Mouse (Mus musculus) midbrain, embryonic 14.5 days (tissue): ENCODE measurements around the gene Nlgn1. TPM values are rescaled to one million over a fixed set of nuclear protein-coding genes. Genes with fewer than 3 reads are reported as not detected.

Source experiments
- ATAC-seq: fragments of 200-750 bp; cut with Nextera tagmentation; 2 replicates; pipeline ENCODE4 v1.8.0; 2017; ENCODE audit warnings: moderate number of reproducible peaks, moderate library complexity; ENCODE audit not compliant: low FRiP score, low TSS enrichment
- DNase-seq: peaks from one replicate; pipeline ENCODE4 v3.0.0-alpha.2; 2015
- H3K27ac ChIP-seq: fragments of 300-500 bp; sonication (generic); replicated peaks from 2 replicates; pipeline ENCODE4 v1.5.1; 2014; ENCODE audit warnings: mild to moderate bottlenecking, low read depth, low read length, moderate library complexity
- H3K27me3 ChIP-seq: fragments of 300-500 bp; sonication (generic); 2 replicates; pipeline ENCODE4 v1.6.1; 2014; ENCODE audit warnings: low read length, control low read depth, mixed read lengths; ENCODE audit not compliant: control insufficient read depth, insufficient read depth
- H3K36me3 ChIP-seq: fragments of 300-500 bp; sonication (generic); 2 replicates; pipeline ENCODE4 v1.6.1; 2014; ENCODE audit warnings: low read length, control low read depth; ENCODE audit not compliant: control insufficient read depth, insufficient read depth
- H3K4me1 ChIP-seq: fragments of 300-500 bp; sonication (generic); 2 replicates; pipeline ENCODE4 v1.6.1; 2014; ENCODE audit warnings: mild to moderate bottlenecking, antibody characterized with exemption, low read length, control low read depth; ENCODE audit not compliant: control insufficient read depth, insufficient read depth
- H3K4me2 ChIP-seq: fragments of 300-500 bp; sonication (generic); 2 replicates; pipeline ENCODE4 v1.6.1; 2014; ENCODE audit warnings: mild to moderate bottlenecking, low read length, moderate library complexity
- H3K4me3 ChIP-seq: fragments of 300-500 bp; sonication (generic); replicated peaks from 2 replicates; pipeline ENCODE4 v1.5.1; 2014; ENCODE audit warnings: low read depth, low read length
- H3K9ac ChIP-seq: fragments of 300-500 bp; sonication (generic); replicated peaks from 2 replicates; pipeline ENCODE4 v1.6.1; 2014; ENCODE audit warnings: mild to moderate bottlenecking, low read length, moderate library complexity
- H3K9me3 ChIP-seq: fragments of 300-500 bp; sonication (generic); 2 replicates; pipeline ENCODE4 v1.6.1; 2016; ENCODE audit warnings: low read length, control low read depth, mixed read lengths; ENCODE audit not compliant: control insufficient read depth
- WGBS: fragments of 180-500 bp; shearing (Covaris S2); extraction: QIAGEN DNeasy Blood & Tissue Kit; methylation state at CpG from one replicate; pipeline ENCODE4 v1.1.7; 2014; 5-methylcytosine and 5-hydroxymethylcytosine counted together
- polyA plus RNA-seq: library from polyadenylated mRNA; unstranded; fragments of >200 nt; fragmentation: Nextera tagmentation; extraction: Ambion mirVana; gene quantifications from 2 replicates; pipeline ENCODE4 v1.2.1, GENCODE M21; 2014

Nlgn1 gene
- polyA plus RNA-seq, 1 experiment from 2014 or later = 26.1 TPM

DNA sequence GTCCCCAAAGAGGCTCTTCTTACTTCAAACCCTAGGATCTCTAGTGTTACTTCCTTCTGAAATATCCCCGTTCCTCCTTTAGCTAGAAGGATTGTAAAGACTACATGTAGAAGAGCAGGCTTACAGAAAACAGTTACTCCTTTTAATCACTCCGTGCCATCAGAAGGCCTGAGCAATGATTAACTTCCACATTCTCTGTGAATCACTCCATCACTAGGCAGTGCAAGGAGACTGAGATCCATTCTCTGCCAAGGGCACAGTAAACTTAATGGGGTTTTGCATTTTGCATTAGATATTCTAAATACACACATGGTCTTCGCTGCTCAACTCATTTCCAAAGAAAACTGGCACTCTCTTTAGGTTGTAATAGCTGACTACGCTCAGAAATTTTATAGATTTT lies 2.2 kb downstream of the Nlgn1 start:
- Histone ChIP-seq H3K9me3 (no peaks in the 10 kb centered on the region), H3K9ac (0 out of 2 replicates have a peak overlapping the region, but pooled peaks have one; percentile 3), H3K4me3 (peak overlapping the region; percentile 74), H3K4me2 (peak overlapping the region; percentile 92), H3K27me3 (no peaks in the 10 kb centered on the region), H3K4me1 (peaks cover 8% of the 10 kb centered on the region; the same call in 1 of the 2 replicates), H3K36me3 (no peaks in the 10 kb centered on the region), H3K27ac (no peak overlapping the region)
- WGBS = 70% methylated on average over 4 of the region's 4 CpGs
- ATAC-seq (no peak), DNase-seq (no peak)

- WGBS = 50% methylated on average over 1 of the region's 1 CpGs
- Histone ChIP-seq H3K36me3 (no peaks in the 10 kb centered on the region), H3K9ac (no peak overlapping the region), H3K27ac (no peak overlapping the region), H3K4me2 (no peak overlapping the region), H3K9me3 (no peaks in the 10 kb centered on the region), H3K4me3 (no peak overlapping the region), H3K27me3 (no peaks in the 10 kb centered on the region), H3K4me1 (peaks cover under 1% of the 10 kb centered on the region; the same call in 1 of the 2 replicates)
- DNase-seq (no peak), ATAC-seq (no peak)
Measured at GRCm38 (mm10) chr3:26324510-26324909, 7.8 kb downstream of the Nlgn1 start.

GRCm38 (mm10) chr3:26317397-26317796 lies 14.9 kb downstream of the Nlgn1 start:
- ATAC-seq (no peak), DNase-seq (no peak)
- Histone ChIP-seq H3K9me3 (no peaks in the 10 kb centered on the region), H3K9ac (no peak overlapping the region), H3K27me3 (no peaks in the 10 kb centered on the region), H3K4me1 (no peaks in the 10 kb centered on the region), H3K27ac (no peak overlapping the region), H3K36me3 (no peaks in the 10 kb centered on the region), H3K4me3 (no peak overlapping the region), H3K4me2 (no peak overlapping the region)
- 57% methylated on average over 2 of the region's 2 CpGs for WGBS

DNA sequence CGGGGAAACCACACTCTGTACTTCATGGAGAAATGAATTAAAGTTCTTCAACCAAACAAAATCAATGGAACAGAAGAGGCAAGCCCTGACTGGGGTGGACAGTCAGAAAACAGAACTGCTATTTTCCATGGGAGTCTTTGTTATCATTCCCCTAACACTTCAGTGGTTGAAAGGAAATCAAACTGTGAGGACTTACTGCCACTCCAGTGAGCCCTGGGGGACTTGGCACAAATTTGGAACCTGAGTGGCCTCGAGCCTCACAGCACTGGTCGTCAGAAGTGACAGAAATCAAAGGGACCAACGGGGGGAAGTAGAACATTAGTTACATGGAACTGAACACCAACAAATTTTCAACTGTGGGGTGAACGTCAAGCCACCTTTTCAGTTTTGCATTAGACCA lies 34.4 kb downstream of the Nlgn1 start:
- H3K27me3 ChIP-seq = no peaks in the 10 kb centered on the region
- ATAC-seq = no peak
- H3K27ac ChIP-seq = no peak overlapping the region
- H3K4me3 ChIP-seq = no peak overlapping the region
- no peak overlapping the region for H3K9ac ChIP-seq
- 73% methylated on average over 5 of the region's 5 CpGs for WGBS
- no peak overlapping the region for H3K4me2 ChIP-seq
- no peaks in the 10 kb centered on the region for H3K4me1 ChIP-seq
- H3K9me3 ChIP-seq = no peaks in the 10 kb centered on the region
- no peak for DNase-seq
- H3K36me3 ChIP-seq = no peaks in the 10 kb centered on the region

DNA sequence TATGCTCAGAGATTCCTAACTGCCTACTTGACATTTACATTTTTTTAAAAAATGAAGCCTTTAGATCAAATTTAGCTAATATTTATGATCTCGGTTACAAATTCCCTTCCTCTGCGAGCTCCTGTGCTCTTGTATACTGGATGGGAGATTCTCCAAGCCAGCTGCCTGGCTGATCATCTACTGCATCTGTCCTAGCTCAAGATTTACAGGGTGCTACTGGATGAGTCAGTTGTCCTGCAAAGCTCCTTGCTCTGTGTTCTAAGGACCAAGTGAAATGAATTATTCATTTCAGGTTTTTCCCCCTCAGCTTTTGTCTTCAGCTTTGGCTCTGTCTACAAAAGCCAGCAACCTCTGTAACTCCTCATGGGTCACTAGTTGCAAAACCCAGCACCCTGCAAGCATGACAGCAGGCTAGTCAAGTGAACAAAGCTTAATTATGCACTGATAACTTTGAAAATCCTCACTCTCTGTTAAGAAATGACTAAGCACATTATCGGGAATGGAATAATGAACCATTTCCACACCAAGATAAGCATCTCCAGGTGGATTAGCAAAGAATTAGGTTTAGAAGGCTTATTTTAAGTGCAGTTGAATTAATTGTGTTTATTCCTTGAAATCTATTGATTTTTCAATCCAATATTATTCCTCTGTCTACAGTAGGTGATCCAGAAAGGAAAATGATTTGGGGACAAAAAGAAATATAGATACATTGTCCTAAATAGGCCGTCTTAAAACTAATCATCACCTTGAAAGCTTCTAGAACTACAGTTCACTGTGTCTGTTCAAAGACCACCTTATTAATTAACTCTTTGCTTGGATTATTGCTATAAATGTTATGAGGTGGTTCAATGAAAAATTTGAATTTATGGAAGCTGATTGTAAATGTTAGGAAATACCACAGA lies 61.1 kb downstream of the Nlgn1 start:
- H3K9ac ChIP-seq = no peak overlapping the region
- no peaks in the 10 kb centered on the region for H3K9me3 ChIP-seq
- ATAC-seq = no peak
- peaks cover 6% of the 10 kb centered on the region; the same call in 1 of the 2 replicates for H3K4me1 ChIP-seq
- DNase-seq = peak; percentile 28
- no peaks in the 10 kb centered on the region for H3K27me3 ChIP-seq
- H3K27ac ChIP-seq = no peak overlapping the region
- WGBS = 17% methylated on average over 4 of the region's 4 CpGs
- H3K36me3 ChIP-seq = no peaks in the 10 kb centered on the region
- H3K4me3 ChIP-seq = no peak overlapping the region
- H3K4me2 ChIP-seq = no peak overlapping the region

DNA sequence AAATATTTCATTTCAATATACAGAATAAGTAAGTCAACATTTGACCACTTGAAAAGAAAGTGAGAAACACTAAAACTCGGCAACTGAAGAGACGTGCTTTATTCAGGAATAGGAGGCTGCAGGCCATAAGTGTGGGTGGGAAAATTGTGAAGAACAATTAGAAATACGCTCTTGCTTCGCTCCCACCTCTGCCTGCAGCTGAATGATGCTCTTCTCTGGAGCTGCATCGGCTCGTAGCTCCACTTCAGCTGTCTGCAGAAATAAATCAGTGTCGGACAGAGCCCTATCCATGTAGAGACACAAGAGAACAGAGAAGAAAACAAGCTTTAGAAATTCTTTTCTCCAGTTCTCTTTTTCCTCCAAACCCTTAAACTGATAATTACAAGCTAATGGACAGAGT lies 85.7 kb downstream of the Nlgn1 start:
- H3K27ac ChIP-seq = no peak overlapping the region
- H3K4me2 ChIP-seq = no peak overlapping the region
- H3K9ac ChIP-seq = no peak overlapping the region
- no peaks in the 10 kb centered on the region for H3K36me3 ChIP-seq
- WGBS = 86% methylated on average over 7 of the region's 7 CpGs
- H3K27me3 ChIP-seq = no peaks in the 10 kb centered on the region
- DNase-seq (no peak), ATAC-seq (no peak)
- no peaks in the 10 kb centered on the region for H3K4me1 ChIP-seq
- no peak overlapping the region for H3K4me3 ChIP-seq
- no peaks in the 10 kb centered on the region for H3K9me3 ChIP-seq

GRCm38 (mm10) chr3:26243274-26243673 lies 89.0 kb downstream of the Nlgn1 start:
- no peak overlapping the region for H3K4me2 ChIP-seq
- ATAC-seq = peak; percentile 57; the same call in 1 of the 2 replicates
- no peak overlapping the region for H3K27ac ChIP-seq
- H3K9me3 ChIP-seq = no peaks in the 10 kb centered on the region
- H3K4me1 ChIP-seq = no peaks in the 10 kb centered on the region
- no peak overlapping the region for H3K4me3 ChIP-seq
- no peaks in the 10 kb centered on the region for H3K27me3 ChIP-seq
- WGBS = 30% methylated on average over 2 of the region's 2 CpGs
- no peak overlapping the region for H3K9ac ChIP-seq
- peak; percentile 18 for DNase-seq
- H3K36me3 ChIP-seq = no peaks in the 10 kb centered on the region

DNA sequence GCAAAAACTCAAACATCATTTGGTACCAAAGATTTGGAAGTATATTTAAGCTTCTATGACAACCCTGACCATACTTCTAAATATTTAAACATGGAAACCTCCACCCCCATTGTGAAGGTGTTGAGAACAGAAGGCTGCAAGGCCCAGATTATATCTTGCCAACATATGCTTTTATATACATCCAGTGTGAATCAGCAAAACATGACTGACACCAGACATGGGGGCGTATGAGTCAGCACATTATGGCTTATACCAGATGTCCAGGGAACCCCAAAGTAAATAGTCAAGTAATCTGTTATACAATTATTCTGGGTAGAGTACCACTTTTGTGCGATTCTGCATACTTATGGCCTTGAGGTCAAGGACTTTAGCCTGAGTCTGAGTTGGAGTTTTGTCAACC lies 102.3 kb downstream of the Nlgn1 start:
- no peaks in the 10 kb centered on the region for H3K36me3 ChIP-seq
- no peaks in the 10 kb centered on the region for H3K4me1 ChIP-seq
- H3K4me3 ChIP-seq = no peak overlapping the region
- DNase-seq (no peak), ATAC-seq (no peak)
- WGBS = 91% methylated on average over 2 of the region's 2 CpGs
- no peaks in the 10 kb centered on the region for H3K27me3 ChIP-seq
- H3K27ac ChIP-seq = no peak overlapping the region
- H3K9ac ChIP-seq = no peak overlapping the region
- no peak overlapping the region for H3K4me2 ChIP-seq
- H3K9me3 ChIP-seq = no peaks in the 10 kb centered on the region

- Histone ChIP-seq H3K27ac (no peak overlapping the region), H3K36me3 (no peaks in the 10 kb centered on the region), H3K27me3 (no peaks in the 10 kb centered on the region), H3K4me1 (no peaks in the 10 kb centered on the region), H3K9me3 (no peaks in the 10 kb centered on the region), H3K9ac (no peak overlapping the region), H3K4me3 (no peak overlapping the region), H3K4me2 (no peak overlapping the region)
- 61% methylated on average over 6 of the region's 6 CpGs for whole genome bisulfite sequencing
- DNase-seq (peak; percentile 35), ATAC-seq (no peak)
Measured at GRCm38 (mm10) chr3:26228827-26229226, 103.4 kb downstream of the Nlgn1 start.
